ENCODE assay signal across 8 mouse cellular contexts in the genomic region with DNA sequence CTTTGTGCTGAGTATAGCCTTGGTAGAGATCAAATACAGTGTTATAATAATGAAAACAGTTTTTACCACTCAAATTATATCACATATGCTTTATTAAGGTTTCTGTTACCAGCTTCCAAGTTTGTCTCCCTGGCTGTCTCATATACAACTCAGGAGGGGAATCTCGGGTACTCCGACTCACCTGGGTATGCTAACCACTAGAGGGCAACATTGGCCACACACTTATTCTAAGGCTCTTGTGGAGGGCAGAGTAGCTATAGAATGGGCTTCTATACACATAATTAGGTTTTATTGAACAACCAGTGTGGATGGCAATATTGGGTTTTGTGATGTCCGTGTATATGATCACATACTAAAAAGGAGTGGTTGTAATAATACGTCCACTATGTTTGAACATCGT. TPM values are rescaled to one million over a fixed set of nuclear protein-coding genes. Genes with fewer than 3 reads are reported as not detected.
A peak's percentile ranks its signal among the peaks of the same experiment; 100 is the strongest.
DNase-seq lines count a peak whose midpoint lies in the region.

No protein-coding gene starts in this region.

- intact Hi-C loops in heart, postnatal 10 days (cut with DNase I): loop anchor here (1.0 kb wide), 1 partner anchor 259 kb away; no protein-coding TSS in a partner anchor

- DNase-seq in heart, postnatal 10 days: peak; percentile 9 to 26
- DNase-seq in heart, adult 8-10 months (ENCODE audit: low spot score): no peak
- DNase-seq in right cerebral cortex, adult 2 months (ENCODE audit: low spot score in 2 of 2): peak; percentile 12 to 18
- no peak for DNase-seq in right cerebral cortex, postnatal 4 days
- DNase-seq in cerebellum, adult 9-10 months: peak; percentile 44
- peak; percentile 20 to 38 for DNase-seq in kidney, postnatal 4 days
- DNase-seq in spleen, postnatal 36 days (ENCODE audit: low spot score in 2 of 2): no peak
- no peak for DNase-seq in natural killer cell, adult 2 months (ENCODE audit: low spot score in 2 of 2)

RNA-seq across cellular contexts. Expression of a gene that starts 47.1 kb away (rescaled TPM):
- total RNA-seq in heart, postnatal 10 days (2021): 1 to 10 TPM; 7.0 to 7.2 TPM
- 1 to 10 TPM; 1.8 to 2.5 (median 2.0) TPM for total RNA-seq in heart, adult 8-10 months (2022)

Comparison
In these comparisons a context has a peak if more than half of its experiments do, and no peak if none do; other contexts are left out.
1. DNase-seq: peak in heart, postnatal 10 days (2 of 2), right cerebral cortex, adult 2 months (2 of 2), cerebellum, adult 9-10 months (single experiment) and kidney, postnatal 4 days (2 of 2); none in heart, adult 8-10 months (single experiment), right cerebral cortex, postnatal 4 days (single experiment), spleen, postnatal 36 days (0 of 2) and natural killer cell, adult 2 months (0 of 2).